Mouse (Mus musculus): ENCODE measurements around the gene Gdf7.

DNA sequence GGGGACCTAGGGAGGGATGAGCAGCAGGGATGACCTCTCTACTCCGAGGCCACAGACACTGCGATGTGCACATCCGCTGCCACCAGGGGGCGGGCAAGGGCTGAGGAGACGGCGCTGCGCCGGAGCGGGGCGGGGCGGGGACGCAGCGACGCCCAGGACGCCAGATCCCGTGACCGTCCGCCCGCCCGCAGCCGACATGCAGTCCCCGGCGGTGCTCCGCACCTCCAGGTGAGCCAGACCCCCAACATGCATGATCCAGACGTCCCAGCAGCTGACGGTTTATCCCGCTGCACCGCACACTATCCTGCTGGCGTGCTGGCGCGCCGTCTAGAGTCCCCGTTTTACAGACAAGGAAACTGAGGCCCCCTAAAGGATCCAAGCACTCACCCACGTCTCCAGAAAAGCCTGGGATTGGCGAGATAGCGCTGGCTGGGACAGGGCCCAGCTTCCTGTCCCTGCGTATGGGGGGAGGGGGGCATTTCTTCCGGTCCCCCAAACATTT, 11.6 kb upstream of the Gdf7 start, which contains the start of gene Hs1bp3:
- TF ChIP-seq CTCF (IDR thresholded peaks at IDR 0.05; ENCODE audit: low read depth) (peak; percentile 88), EP300 (IDR thresholded peaks at IDR 0.05; ENCODE audit: low read depth) (no peak)

Data from liver, embryonic 14.5 days (tissue).